In the genomic region with DNA sequence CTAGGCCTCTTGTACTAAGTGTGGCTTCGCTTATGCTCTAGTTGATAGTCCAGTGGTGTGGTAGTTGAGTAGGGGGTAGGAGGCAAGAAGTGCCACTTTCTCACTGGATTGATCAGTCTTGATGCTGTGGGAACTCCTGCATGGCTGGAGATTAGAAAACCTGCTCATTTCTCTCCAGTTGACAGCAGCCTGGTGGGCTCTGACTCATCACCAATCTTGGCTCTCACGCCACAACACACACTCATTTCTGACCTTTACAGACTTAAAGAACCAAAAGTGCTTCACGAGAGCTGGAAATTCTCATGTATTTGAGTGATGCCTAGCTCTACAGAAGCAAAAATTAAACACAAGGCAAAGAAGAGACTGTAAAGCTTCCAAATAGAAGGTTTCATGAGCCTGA, we compare ENCODE assay signal across 20 mouse cellular contexts. TPM values are rescaled to one million over a fixed set of nuclear protein-coding genes. Genes with fewer than 3 reads are reported as not detected.
"Had no signal": no experiment of that assay in that cellular context is flagged by ENCODE, and none has a peak within 500 bp of the region (broad histone marks: within the 10 kb centered on the region; RNA-seq: fewer than 3 reads in every experiment).

No protein-coding gene starts in this region.

- H3K4me1 ChIP-seq: limb, embryonic 12.5 days; liver, embryonic 13.5 days; midbrain, embryonic 13.5 days; stomach, embryonic 15.5 days had no signal

- H3K9me3 ChIP-seq: limb, embryonic 12.5 days; liver, embryonic 13.5 days; midbrain, embryonic 13.5 days; stomach, embryonic 15.5 days had no signal

- H3K36me3 ChIP-seq: limb, embryonic 12.5 days; liver, embryonic 13.5 days; midbrain, embryonic 13.5 days; stomach, embryonic 15.5 days had no signal

- H3K27ac ChIP-seq: kidney, postnatal 0 days; layer of hippocampus, adult 2 months; limb, embryonic 12.5 days; liver, embryonic 13.5 days; midbrain, embryonic 13.5 days; stomach, embryonic 15.5 days had no signal

- H3K27me3 ChIP-seq: limb, embryonic 12.5 days; liver, embryonic 13.5 days; midbrain, embryonic 13.5 days; stomach, embryonic 15.5 days had no signal

- ATAC-seq: midbrain, embryonic 13.5 days had no signal

- DNase-seq: kidney, postnatal 4 days; liver; liver, embryonic 13.5 days; lung, adult 18-20 months; lung, postnatal 36 days; right cerebral cortex, postnatal 14 days; thymus, adult 2 months; thymus, postnatal 36 days had no signal

- H3K9ac ChIP-seq: limb, embryonic 12.5 days; liver, embryonic 13.5 days; midbrain, embryonic 13.5 days; stomach, embryonic 15.5 days had no signal

- H3K4me3 ChIP-seq: layer of hippocampus, adult 2 months; limb, embryonic 12.5 days; liver, embryonic 13.5 days; midbrain, embryonic 13.5 days; stomach, embryonic 15.5 days had no signal

- H3K4me2 ChIP-seq: limb, embryonic 12.5 days; liver, embryonic 13.5 days; midbrain, embryonic 13.5 days; stomach, embryonic 15.5 days had no signal

RNA-seq across cellular contexts. Expression of gene Vgll1, which starts 19.1 kb away (rescaled TPM):
- total RNA-seq: layer of hippocampus, adult 2 months; layer of hippocampus, postnatal 10 days; left cerebral cortex, postnatal 36 days; megakaryocyte progenitor cell, adult 5-6 weeks; midbrain, postnatal 0 days had no signal
- polyA plus RNA-seq: liver, embryonic 13.5 days; lung, embryonic 16.5 days; midbrain, embryonic 13.5 days; midbrain, postnatal 0 days; neural tube, embryonic 14.5 days; spleen, adult 2 months; stomach, embryonic 15.5 days; thymus, adult 2 months had no signal
